Comparison of ENCODE assay signal across 20 mouse cellular contexts in genomic region chr6:93537126-93537525, GRCm38 (mm10).
"Had no signal": no experiment of that assay in that cellular context is flagged by ENCODE, and none has a peak within 500 bp of the region (broad histone marks: within the 10 kb centered on the region; RNA-seq: fewer than 3 reads in every experiment).

No protein-coding gene starts in this region.

- H3K27ac ChIP-seq: intestine, embryonic 15.5 days; kidney, embryonic 15.5 days; limb, embryonic 12.5 days; limb, embryonic 15.5 days; liver, embryonic 12.5 days; liver, embryonic 15.5 days; midbrain, embryonic 10.5 days; stomach, embryonic 15.5 days had no signal

- H3K4me3 ChIP-seq: intestine, embryonic 15.5 days; kidney, embryonic 15.5 days; limb, embryonic 12.5 days; limb, embryonic 15.5 days; liver, embryonic 12.5 days; liver, embryonic 15.5 days; megakaryocyte, embryonic 14.5 days; midbrain, embryonic 10.5 days; stomach, embryonic 15.5 days had no signal

- H3K4me1 ChIP-seq: intestine, embryonic 15.5 days; kidney, embryonic 15.5 days; limb, embryonic 12.5 days; limb, embryonic 15.5 days; liver, embryonic 12.5 days; liver, embryonic 15.5 days; megakaryocyte, embryonic 14.5 days; stomach, embryonic 15.5 days had no signal

- DNase-seq: kidney, adult 11 months; kidney, adult 8-10 months; kidney, postnatal 10 days; kidney, postnatal 4 days; left cerebral cortex, postnatal 4 days; lung, embryonic 14.5 days; midbrain, embryonic 14.5 days; right cerebral cortex, adult 18-20 months; right cerebral cortex, postnatal 14 days; spleen, adult 18-20 months; thymus, postnatal 25 days had no signal
